Mouse (Mus musculus) hindlimb bud, embryonic 11.5 days (tissue): Measurements from ENCODE around the gene Usp17lb.
"Not testable (repeated sequence)": the region's sequence is repeated elsewhere in the genome, so short reads cannot be mapped to it uniquely, and the experiment has no call there.

Source experiments
- DNase-seq: peaks from one replicate; pipeline ENCODE4 v3.0.0-alpha.2; 2012; ENCODE audit warnings: low read depth, low spot score; ENCODE audit errors: extremely low spot score

The Usp17lb gene

DNA sequence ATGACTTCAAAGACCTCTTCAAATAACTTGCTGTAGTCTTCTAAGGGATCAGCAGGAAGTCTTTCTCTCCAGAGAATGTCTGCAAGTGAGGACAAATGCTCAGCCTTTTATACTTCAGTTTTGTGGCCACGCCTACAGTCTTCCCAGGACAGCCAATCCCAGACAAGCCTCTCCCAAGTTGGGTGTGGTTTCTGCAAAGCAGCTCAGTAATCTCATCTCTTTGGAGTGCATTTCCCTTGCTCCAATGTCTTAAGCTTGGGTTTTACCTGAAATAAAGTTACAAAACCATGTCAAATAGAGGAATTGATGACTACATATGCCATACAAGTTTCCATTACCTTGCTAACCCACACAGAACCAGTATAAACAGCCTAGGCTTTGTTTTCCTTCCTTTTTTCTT is at the start of gene Usp17lb:
Gene Usp17lb, minus strand, starts transcription at position 101 of the 400 bp plus-strand sequence.
- no peak for DNase-seq

DNA sequence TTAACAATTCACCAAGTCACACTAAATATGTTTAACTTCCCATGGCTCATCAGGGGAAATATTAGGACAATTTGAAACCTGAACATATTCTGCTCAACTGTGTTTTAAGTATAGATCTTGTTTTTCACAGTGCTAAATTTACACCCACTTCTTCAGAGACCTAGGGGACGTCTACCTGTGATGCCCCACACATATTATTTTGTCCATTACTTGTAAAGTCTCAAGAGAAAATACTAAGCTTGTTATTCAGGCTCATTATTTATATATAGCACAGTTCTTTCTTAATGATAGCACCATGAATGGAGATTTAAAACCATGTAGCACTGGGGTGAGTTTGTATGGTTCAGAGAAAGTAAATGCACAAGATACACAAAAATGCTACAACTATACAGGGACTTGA is 35.3 kb upstream of the Usp17lb start, which contains the start of gene Olfr665:
Gene Olfr665, plus strand, starts transcription at position 301 of the 400 bp plus-strand sequence.
- DNase-seq: no peak

DNA sequence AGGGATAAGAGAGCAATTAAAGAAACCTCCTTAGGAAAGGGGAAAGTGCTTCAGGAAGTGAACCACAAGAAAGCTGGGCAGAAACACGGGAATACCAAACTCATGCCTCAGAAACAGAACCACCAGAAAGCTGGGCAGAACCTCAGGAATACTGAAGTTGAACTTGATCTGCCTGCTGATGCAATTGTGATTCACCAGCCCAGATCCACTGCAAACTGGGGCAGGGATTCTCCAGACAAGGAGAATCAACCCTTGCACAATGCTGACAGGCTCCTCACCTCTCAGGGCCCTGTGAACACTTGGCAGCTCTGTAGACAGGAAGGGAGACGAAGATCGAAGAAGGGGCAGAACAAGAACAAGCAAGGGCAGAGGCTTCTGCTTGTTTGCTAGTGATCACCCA is 19.0 kb upstream of the Usp17lb start:
- DNase-seq: no peak

DNA sequence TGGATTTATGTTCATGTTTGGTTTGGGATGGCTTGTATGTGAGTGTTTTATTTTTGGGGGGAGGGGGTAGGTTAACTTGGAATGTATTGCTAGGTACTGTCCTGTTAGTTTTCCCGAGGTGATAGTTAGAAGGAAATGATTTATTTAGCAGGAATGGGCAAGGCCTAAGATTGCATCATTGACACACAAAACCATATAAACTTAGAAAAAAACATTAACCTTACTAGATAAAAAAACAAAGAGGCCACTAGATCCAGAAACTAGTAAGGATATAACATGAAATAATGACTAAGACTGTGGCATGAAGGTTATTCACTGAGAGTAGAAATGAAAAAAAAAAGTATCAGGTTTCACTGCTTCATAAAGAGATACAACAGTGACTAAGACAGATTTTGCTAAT is 15.3 kb upstream of the Usp17lb start:
- DNase-seq: no peak

DNA sequence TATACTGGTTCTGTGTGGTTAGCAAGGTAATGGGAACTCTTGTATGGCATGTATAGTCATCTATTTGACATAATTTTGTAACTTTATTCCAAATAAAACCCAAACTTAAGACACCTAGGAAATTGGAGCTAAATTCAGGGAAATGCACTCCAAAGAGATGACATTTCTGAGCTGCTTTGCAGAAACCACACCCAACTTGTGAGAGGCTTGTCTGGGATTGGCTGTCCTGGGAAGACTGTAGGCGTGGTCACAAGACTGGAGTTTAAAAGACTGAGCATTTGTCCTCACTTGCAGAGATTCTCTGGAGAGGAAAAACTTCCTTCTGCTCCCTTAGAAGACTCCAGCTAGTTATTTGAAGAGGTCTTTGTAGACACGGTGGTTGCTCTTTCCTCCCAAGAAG is 14.3 kb upstream of the Usp17lb start, which contains the start of gene Usp17la:
Gene Usp17la, plus strand, starts transcription at position 301 of the 400 bp plus-strand sequence.
- DNase-seq: not testable (repeated sequence)

DNA sequence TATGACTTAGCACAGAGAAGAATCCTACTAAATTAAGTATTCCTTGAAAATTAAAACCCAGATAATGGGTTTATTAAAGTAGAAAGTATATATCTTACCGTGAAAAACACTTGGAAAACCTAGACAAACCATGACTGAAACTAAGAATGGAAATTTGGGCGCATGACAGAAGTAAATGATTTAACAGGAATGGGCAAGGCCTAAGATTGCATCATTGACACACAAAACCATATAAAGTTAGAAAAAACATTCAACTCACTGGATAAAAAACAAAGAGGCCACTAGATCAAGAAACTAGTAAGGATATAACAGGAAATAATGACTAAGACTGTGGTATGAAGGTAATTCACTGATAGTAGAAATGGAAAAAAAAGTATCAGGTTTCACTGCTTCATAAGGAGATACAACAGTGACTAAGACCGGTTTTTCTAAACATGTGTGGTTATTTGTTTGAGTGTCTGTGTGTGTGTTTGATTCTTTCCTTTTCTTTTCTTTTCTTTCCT is 12.9 kb upstream of the Usp17lb start:
- DNase-seq: no peak

DNA sequence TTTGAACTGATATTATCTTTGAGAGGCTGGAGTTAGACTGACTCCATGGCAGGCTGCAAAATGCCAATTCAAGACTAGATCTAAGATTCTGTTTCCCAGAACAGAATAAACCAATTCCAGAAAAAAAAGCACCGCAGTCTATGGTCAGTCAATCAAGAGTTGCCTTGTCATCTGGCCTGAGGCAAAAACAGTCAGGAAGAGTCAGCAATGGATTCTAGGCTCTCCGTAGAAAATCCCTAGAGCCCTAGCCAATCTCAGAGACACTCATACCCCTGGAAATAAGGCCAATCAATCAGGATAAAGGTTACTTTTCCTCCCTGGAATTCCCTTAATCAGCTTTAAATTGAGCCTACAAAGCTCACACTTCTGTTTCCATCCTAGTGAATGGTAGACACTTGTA is 9.1 kb upstream of the Usp17lb start:
- DNase-seq: not testable (repeated sequence)

DNA sequence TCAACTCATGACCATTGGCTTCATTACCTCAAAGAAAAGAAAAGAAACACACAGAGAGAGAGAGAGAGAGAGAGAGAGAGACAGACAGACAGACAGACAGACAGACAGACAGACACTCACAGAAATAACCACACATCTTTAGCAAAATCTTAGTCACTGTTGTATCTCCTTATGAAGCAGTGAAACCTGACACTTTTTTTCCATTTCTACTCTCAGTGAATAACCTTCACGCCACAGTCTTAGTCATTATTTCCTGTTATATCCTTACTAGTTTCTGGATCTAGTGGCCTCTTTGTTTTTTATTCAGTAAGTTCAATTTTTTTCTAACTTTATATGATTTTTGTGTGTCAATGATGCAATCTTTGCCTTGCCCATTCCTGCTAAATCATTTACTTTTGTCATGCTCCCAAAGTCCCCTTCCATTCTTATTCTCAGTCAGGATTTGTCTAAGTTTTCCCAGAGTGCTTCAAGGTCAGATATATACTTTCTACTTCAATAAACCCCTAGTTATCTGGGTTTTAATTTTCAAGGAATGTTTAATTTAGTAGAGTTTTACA is 1.4 kb upstream of the Usp17lb start:
- DNase-seq: no peak

DNA sequence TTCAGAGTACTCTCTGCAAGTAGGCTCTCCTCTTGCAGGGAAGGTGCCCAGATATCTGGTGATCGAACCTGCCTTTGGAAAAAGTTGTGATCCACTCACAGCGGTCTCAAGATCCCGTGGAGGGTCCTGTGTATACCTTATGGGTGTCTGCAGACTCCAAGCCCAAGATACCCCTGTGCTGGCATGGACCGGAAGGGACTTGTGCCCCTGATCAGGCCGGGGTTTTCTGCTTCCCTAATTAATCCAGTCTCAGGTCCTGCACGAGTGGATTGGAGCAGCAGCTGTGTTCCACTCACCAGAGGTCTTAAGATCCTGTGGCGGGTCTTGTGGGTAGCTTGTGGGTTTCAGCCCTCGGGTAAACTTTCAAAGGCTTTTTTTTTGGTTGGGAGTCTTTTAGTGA is 32.1 kb downstream of the Usp17lb start:
- not testable (repeated sequence) for DNase-seq

DNA sequence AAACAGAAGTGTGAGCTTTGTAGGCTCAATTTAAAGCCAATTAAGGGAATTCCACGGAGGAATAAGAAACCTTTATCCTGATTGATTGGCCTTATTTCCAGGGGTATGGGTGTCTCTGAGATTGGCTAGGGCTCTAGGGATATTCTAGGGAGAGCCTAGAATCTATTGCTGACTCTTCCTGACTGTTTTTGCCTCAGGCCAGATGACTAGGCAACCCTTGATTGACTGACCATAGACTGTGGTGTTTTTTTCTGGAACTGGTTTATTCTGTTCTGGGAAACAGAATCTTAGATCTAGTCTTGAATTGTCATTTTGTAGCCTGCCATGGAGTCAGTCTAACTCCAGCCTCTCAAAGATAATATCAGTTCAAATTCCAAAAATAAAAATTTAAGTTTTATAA is 51.6 kb downstream of the Usp17lb start:
- no peak for DNase-seq
